Mouse (Mus musculus) midbrain, embryonic 10.5 days (tissue): Measurements from ENCODE around the gene Scamp3. TPM values are rescaled to one million over a fixed set of nuclear protein-coding genes. Genes with fewer than 3 reads are reported as not detected.
A peak's percentile ranks its signal among the peaks of the same experiment; 100 is the strongest.
"Not testable (repeated sequence)": the region's sequence is repeated elsewhere in the genome, so short reads cannot be mapped to it uniquely, and the experiment has no call there.

Experiments used
- DNase-seq: peaks from one replicate; pipeline ENCODE4 v3.0.0-alpha.2; 2017; ENCODE audit warnings: low spot score
- H3K27ac ChIP-seq: fragments of 300-500 bp; sonication (generic); replicated peaks from 2 replicates; pipeline ENCODE4 v1.5.1; 2016; ENCODE audit warnings: mild to moderate bottlenecking
- H3K27me3 ChIP-seq: fragments of 300-500 bp; sonication (generic); 2 replicates; pipeline ENCODE4 v1.6.1; 2016; ENCODE audit warnings: low read depth, mild to moderate bottlenecking; ENCODE audit not compliant: poor library complexity, severe bottlenecking
- H3K36me3 ChIP-seq: fragments of 300-500 bp; sonication (generic); 2 replicates; pipeline ENCODE4 v1.6.1; 2016; ENCODE audit warnings: mild to moderate bottlenecking, moderate library complexity
- H3K4me1 ChIP-seq: fragments of 300-500 bp; sonication (generic); 2 replicates; pipeline ENCODE4 v1.6.1; 2016
- H3K4me3 ChIP-seq: fragments of 300-500 bp; sonication (generic); 2 replicates; pipeline ENCODE4 v1.5.1; 2016; ENCODE audit warnings: mild to moderate bottlenecking, moderate library complexity
- H3K9me3 ChIP-seq: fragments of 300-500 bp; sonication (generic); replicated peaks from 2 replicates; pipeline ENCODE4 v1.6.1; 2016; ENCODE audit warnings: mild to moderate bottlenecking
- WGBS: fragments of 180-500 bp; shearing (Covaris S2); methylation state at CpG from one replicate; pipeline ENCODE4 v1.1.7; 2016; 5-methylcytosine and 5-hydroxymethylcytosine counted together
- polyA plus RNA-seq: library from polyadenylated mRNA; unstranded; fragments of >200 nt; fragmentation: Nextera tagmentation; extraction: Ambion mirVana; gene quantifications from 2 replicates; pipeline ENCODE4 v1.2.1, GENCODE M21; 2016

Scamp3 gene
- polyA plus RNA-seq, 1 experiment from 2014 or later, result 99.2 TPM

- H3K9me3 ChIP-seq, result no peaks in the 10 kb centered on the region
- DNase-seq, result no peak
- no peak overlapping the region for H3K4me3 ChIP-seq
- peaks cover 44% of the 10 kb centered on the region for H3K4me1 ChIP-seq
- H3K27me3 ChIP-seq, result peaks cover 62% of the 10 kb centered on the region
- WGBS, result 67% methylated on average over 14 of the region's 14 CpGs
- H3K27ac ChIP-seq, result no peak overlapping the region
- H3K36me3 ChIP-seq, result 0 out of 2 replicates have a peak, but pooled peaks cover 10% of the 10 kb centered on the region
These were observed 28.7 kb upstream of the Scamp3 start for GRCm38 (mm10) chr3:89148567-89148966.

- no peak for DNase-seq
- Histone ChIP-seq H3K27me3 (peaks cover 48% of the 10 kb centered on the region), H3K36me3 (0 out of 2 replicates have a peak, but pooled peaks cover 10% of the 10 kb centered on the region), H3K27ac (no peak overlapping the region), H3K4me3 (no peak overlapping the region), H3K4me1 (peaks cover 21% of the 10 kb centered on the region), H3K9me3 (no peaks in the 10 kb centered on the region)
- WGBS, result 62% methylated on average over 17 of the region's 17 CpGs
These were observed 25.0 kb upstream of the Scamp3 start for GRCm38 (mm10) chr3:89152084-89152835.

- H3K36me3 ChIP-seq, result 0 out of 2 replicates have a peak, but pooled peaks cover 5% of the 10 kb centered on the region
- no peak overlapping the region for H3K4me3 ChIP-seq
- peaks cover 23% of the 10 kb centered on the region for H3K27me3 ChIP-seq
- no peaks in the 10 kb centered on the region for H3K9me3 ChIP-seq
- DNase-seq, result no peak
- H3K4me1 ChIP-seq, result peaks cover 28% of the 10 kb centered on the region
- WGBS, result 90% methylated on average over 8 of the region's 8 CpGs
- H3K27ac ChIP-seq, result no peak overlapping the region
These were observed 20.3 kb upstream of the Scamp3 start for GRCm38 (mm10) chr3:89156951-89157350.

- Histone ChIP-seq H3K27me3 (peaks cover 18% of the 10 kb centered on the region), H3K36me3 (no peaks in the 10 kb centered on the region), H3K4me1 (peaks cover 28% of the 10 kb centered on the region), H3K4me3 (peak overlapping the region; percentile 82; the same call in 1 of the 2 replicates), H3K9me3 (no peaks in the 10 kb centered on the region), H3K27ac (no peak overlapping the region)
- no peak for DNase-seq
- WGBS, result 24% methylated on average over 7 of the region's 7 CpGs
These were observed 18.6 kb upstream of the Scamp3 start for GRCm38 (mm10) chr3:89158651-89159050.

GRCm38 (mm10) chr3:89159211-89159610 lies 18.1 kb upstream of the Scamp3 start:
- Histone ChIP-seq H3K4me3 (peak overlapping the region; percentile 82), H3K27ac (peak overlapping the region; percentile 82), H3K36me3 (no peaks in the 10 kb centered on the region), H3K27me3 (peaks cover 18% of the 10 kb centered on the region), H3K4me1 (peaks cover 34% of the 10 kb centered on the region), H3K9me3 (no peaks in the 10 kb centered on the region)
- peak; percentile 74 for DNase-seq
- 2% methylated on average over 13 of the region's 13 CpGs for WGBS

GRCm38 (mm10) chr3:89159616-89160344 lies 17.5 kb upstream of the Scamp3 start, which contains the start of gene Hcn3:
TSS of gene Hcn3 (minus strand) at chr3:89160196.
- WGBS, result under 1% methylated on average over 66 of the region's 66 CpGs
- DNase-seq, result peak; percentile 82
- H3K36me3 ChIP-seq, result no peaks in the 10 kb centered on the region
- peak within 1 kb of the TSS; percentile 82 for H3K4me3 ChIP-seq
- H3K9me3 ChIP-seq, result no peaks in the 10 kb centered on the region
- peaks cover 18% of the 10 kb centered on the region for H3K27me3 ChIP-seq
- peak within 1 kb of the TSS; percentile 82 for H3K27ac ChIP-seq
- H3K4me1 ChIP-seq, result peaks cover 38% of the 10 kb centered on the region

- not testable (repeated sequence) for H3K27ac ChIP-seq, H3K36me3 ChIP-seq, H3K4me3 ChIP-seq, H3K9me3 ChIP-seq, DNase-seq
- H3K27me3 ChIP-seq, result peaks cover 18% of the 10 kb centered on the region
- peaks cover 48% of the 10 kb centered on the region for H3K4me1 ChIP-seq
These were observed 16.1 kb upstream of the Scamp3 start for GRCm38 (mm10) chr3:89161207-89161606.

GRCm38 (mm10) chr3:89161786-89162185 lies 15.5 kb upstream of the Scamp3 start:
- no peaks in the 10 kb centered on the region for H3K9me3 ChIP-seq
- 88% methylated on average over 4 of the region's 4 CpGs for WGBS
- no peak overlapping the region for H3K4me3 ChIP-seq
- no peak for DNase-seq
- peaks cover 7% of the 10 kb centered on the region for H3K36me3 ChIP-seq
- H3K27me3 ChIP-seq, result peaks cover 18% of the 10 kb centered on the region
- H3K27ac ChIP-seq, result no peak overlapping the region
- peaks cover 53% of the 10 kb centered on the region for H3K4me1 ChIP-seq

- Histone ChIP-seq H3K27me3 (peaks cover 15% of the 10 kb centered on the region), H3K9me3 (no peaks in the 10 kb centered on the region), H3K4me3 (no peak overlapping the region), H3K27ac (no peak overlapping the region), H3K36me3 (peaks cover 20% of the 10 kb centered on the region), H3K4me1 (peaks cover 52% of the 10 kb centered on the region)
- 83% methylated on average over 1 of the region's 1 CpGs for WGBS
- DNase-seq, result no peak
These were observed 14.2 kb upstream of the Scamp3 start for GRCm38 (mm10) chr3:89163123-89163522.

GRCm38 (mm10) chr3:89163643-89164245 lies 13.5 kb upstream of the Scamp3 start:
- H3K4me1 ChIP-seq, result peaks cover 46% of the 10 kb centered on the region
- no peak for DNase-seq
- H3K9me3 ChIP-seq, result no peaks in the 10 kb centered on the region
- H3K4me3 ChIP-seq, result peak overlapping the region; percentile 96
- 75% methylated on average over 5 of the region's 5 CpGs for WGBS
- H3K27me3 ChIP-seq, result peaks cover 9% of the 10 kb centered on the region
- peaks cover 26% of the 10 kb centered on the region for H3K36me3 ChIP-seq
- peak overlapping the region; percentile 98 for H3K27ac ChIP-seq

GRCm38 (mm10) chr3:89164506-89165267 lies 12.6 kb upstream of the Scamp3 start, which contains the start of gene Clk2:
TSS of gene Clk2 (plus strand) at chr3:89164795.
- 1% methylated on average over 79 of the region's 79 CpGs for WGBS
- peak within 1 kb of the TSS; percentile 98 for H3K27ac ChIP-seq
- no peaks in the 10 kb centered on the region for H3K9me3 ChIP-seq
- H3K4me3 ChIP-seq, result peak within 1 kb of the TSS; percentile 96
- H3K36me3 ChIP-seq, result peaks cover 36% of the 10 kb centered on the region
- H3K4me1 ChIP-seq, result peaks cover 36% of the 10 kb centered on the region
- H3K27me3 ChIP-seq, result no peaks in the 10 kb centered on the region
- DNase-seq, result peak; percentile 97

- H3K27me3 ChIP-seq, result no peaks in the 10 kb centered on the region
- WGBS, result 35% methylated on average over 12 of the region's 12 CpGs
- H3K9me3 ChIP-seq, result no peaks in the 10 kb centered on the region
- peak overlapping the region; percentile 96 for H3K4me3 ChIP-seq
- no peak for DNase-seq
- H3K36me3 ChIP-seq, result peaks cover 43% of the 10 kb centered on the region
- H3K27ac ChIP-seq, result peak overlapping the region; percentile 98
- peaks cover 29% of the 10 kb centered on the region for H3K4me1 ChIP-seq
These were observed 11.9 kb upstream of the Scamp3 start for GRCm38 (mm10) chr3:89165268-89165870.
